Mouse (Mus musculus) heart, adult 2 months (tissue): Measurements from ENCODE around the gene Srsf9.
A peak's percentile ranks its signal among the peaks of the same experiment; 100 is the strongest.

Source experiments
- CTCF ChIP-seq: fragments of 200-600 bp; IDR thresholded peaks from 2 replicates; pipeline ENCODE4 v1.8.1; 2022; ENCODE audit warnings: antibody characterized with exemption, mild to moderate bottlenecking, moderate library complexity
- EP300 ChIP-seq: fragments of 200-500 bp; IDR thresholded peaks from 2 replicates; pipeline ENCODE4 v1.6.1; 2011; ENCODE audit warnings: low read depth, low read length, control low read depth; ENCODE audit not compliant: insufficient read depth
- POLR2A ChIP-seq: fragments of 200-500 bp; IDR thresholded peaks from 2 replicates; pipeline ENCODE4 v1.6.1; 2011; ENCODE audit warnings: mild to moderate bottlenecking, low read depth, low read length, control low read depth; ENCODE audit not compliant: insufficient read depth

GRCm38 (mm10) chr5:115300792-115301614 is 26.0 kb upstream of the Srsf9 start, which contains the start of gene Dynll1:
- TF ChIP-seq POLR2A (peak; percentile 89), CTCF (no peak), EP300 (peak; percentile 87; the same call in 1 of the 2 replicates)
